Mouse (Mus musculus) limb, embryonic 11.5 days (tissue): Measurements from ENCODE around the gene Tlk1. TPM values are rescaled to one million over a fixed set of nuclear protein-coding genes. Genes with fewer than 3 reads are reported as not detected.

Experiments
- ATAC-seq: fragments of 200-750 bp; cut with Nextera tagmentation; 2 replicates; pipeline ENCODE4 v1.8.0; 2017; ENCODE audit warnings: low read depth; ENCODE audit not compliant: insufficient number of reproducible peaks, low FRiP score, low TSS enrichment
- DNase-seq: peaks from one replicate; pipeline ENCODE4 v3.0.0-alpha.2; 2015; ENCODE audit warnings: low spot score
- H3K27ac ChIP-seq: fragments of 300-500 bp; sonication (generic); replicated peaks from 2 replicates; pipeline ENCODE4 v1.5.1; 2014; ENCODE audit warnings: low read depth, mild to moderate bottlenecking, low read length
- H3K27me3 ChIP-seq: fragments of 300-500 bp; sonication (generic); 2 replicates; pipeline ENCODE4 v1.6.1; 2014; ENCODE audit warnings: mild to moderate bottlenecking, low read length, mixed read lengths; ENCODE audit not compliant: control insufficient read depth, insufficient read depth
- H3K36me3 ChIP-seq: fragments of 300-500 bp; sonication (generic); 2 replicates; pipeline ENCODE4 v1.6.1; 2014; ENCODE audit warnings: mild to moderate bottlenecking, low read length, moderate library complexity, mixed read lengths; ENCODE audit not compliant: control insufficient read depth, insufficient read depth
- H3K4me1 ChIP-seq: fragments of 300-500 bp; sonication (generic); 2 replicates; pipeline ENCODE4 v1.6.1; 2014; ENCODE audit warnings: low read length, mixed read lengths; ENCODE audit not compliant: control insufficient read depth, insufficient read depth
- H3K4me2 ChIP-seq: fragments of 300-500 bp; sonication (generic); 2 replicates; pipeline ENCODE4 v1.6.1; 2014; ENCODE audit warnings: low read depth, mild to moderate bottlenecking, moderate library complexity; ENCODE audit not compliant: severe bottlenecking
- H3K4me3 ChIP-seq: fragments of 300-500 bp; sonication (generic); 2 replicates; pipeline ENCODE4 v1.5.1; 2014; ENCODE audit warnings: low read depth, low read length
- H3K9ac ChIP-seq: fragments of 300-500 bp; sonication (generic); 2 replicates; pipeline ENCODE4 v1.6.1; 2014; ENCODE audit warnings: mild to moderate bottlenecking, low read length
- H3K9me3 ChIP-seq: fragments of 300-500 bp; sonication (generic); 2 replicates; pipeline ENCODE4 v1.6.1; 2016; ENCODE audit warnings: low read length; ENCODE audit not compliant: control insufficient read depth
- WGBS: fragments of 180-500 bp; shearing (Covaris S2); extraction: QIAGEN DNeasy Blood & Tissue Kit; methylation state at CpG from one replicate; pipeline ENCODE4 v1.1.7; 2014; 5-methylcytosine and 5-hydroxymethylcytosine counted together
- polyA plus RNA-seq: library from polyadenylated mRNA; unstranded; fragments of >200 nt; fragmentation: Nextera tagmentation; extraction: Ambion mirVana; gene quantifications from 2 replicates; pipeline ENCODE4 v1.2.1, GENCODE M21; 2014

The Tlk1 gene
- polyA plus RNA-seq, 1 experiment from 2014 or later = 40.4 TPM

- no peaks in the 10 kb centered on the region for H3K9me3 ChIP-seq
- DNase-seq = no peak
- 96% methylated on average over 21 of the region's 21 CpGs for WGBS
- no peak overlapping the region for H3K9ac ChIP-seq
- H3K27me3 ChIP-seq = no peaks in the 10 kb centered on the region
- H3K4me1 ChIP-seq = no peaks in the 10 kb centered on the region
- ATAC-seq = no peak
- no peak overlapping the region for H3K27ac ChIP-seq
- H3K4me2 ChIP-seq = no peak overlapping the region
- H3K36me3 ChIP-seq = peaks cover 28% of the 10 kb centered on the region
- no peak overlapping the region for H3K4me3 ChIP-seq
Measured at GRCm38 (mm10) chr2:70688454-70689078, 137.0 kb downstream of the Tlk1 start.

GRCm38 (mm10) chr2:70682324-70682723 lies 143.2 kb downstream of the Tlk1 start:
- 63% methylated on average over 2 of the region's 2 CpGs for WGBS
- no peak for DNase-seq
- no peak overlapping the region for H3K4me2 ChIP-seq
- no peak for ATAC-seq
- no peak overlapping the region for H3K9ac ChIP-seq
- no peaks in the 10 kb centered on the region for H3K4me1 ChIP-seq
- H3K27ac ChIP-seq = no peak overlapping the region
- H3K9me3 ChIP-seq = no peaks in the 10 kb centered on the region
- peaks cover 12% of the 10 kb centered on the region for H3K36me3 ChIP-seq
- no peak overlapping the region for H3K4me3 ChIP-seq
- H3K27me3 ChIP-seq = no peaks in the 10 kb centered on the region

GRCm38 (mm10) chr2:70673445-70674126 lies 151.9 kb downstream of the Tlk1 start:
- Histone ChIP-seq H3K27ac (no peak overlapping the region), H3K4me1 (no peaks in the 10 kb centered on the region), H3K9ac (no peak overlapping the region), H3K27me3 (no peaks in the 10 kb centered on the region), H3K36me3 (peaks cover under 1% of the 10 kb centered on the region; the same call in 1 of the 2 replicates), H3K9me3 (no peaks in the 10 kb centered on the region), H3K4me3 (no peak overlapping the region), H3K4me2 (no peak overlapping the region)
- WGBS = 92% methylated on average over 7 of the region's 7 CpGs
- ATAC-seq = no peak
- no peak for DNase-seq

GRCm38 (mm10) chr2:70672476-70672875 lies 153.1 kb downstream of the Tlk1 start:
- 86% methylated on average over 2 of the region's 2 CpGs for WGBS
- H3K27ac ChIP-seq = no peak overlapping the region
- no peak overlapping the region for H3K9ac ChIP-seq
- ATAC-seq (no peak), DNase-seq (no peak)
- no peak overlapping the region for H3K4me3 ChIP-seq
- no peaks in the 10 kb centered on the region for H3K4me1 ChIP-seq
- H3K36me3 ChIP-seq = no peaks in the 10 kb centered on the region
- H3K9me3 ChIP-seq = no peaks in the 10 kb centered on the region
- no peaks in the 10 kb centered on the region for H3K27me3 ChIP-seq
- no peak overlapping the region for H3K4me2 ChIP-seq

DNA sequence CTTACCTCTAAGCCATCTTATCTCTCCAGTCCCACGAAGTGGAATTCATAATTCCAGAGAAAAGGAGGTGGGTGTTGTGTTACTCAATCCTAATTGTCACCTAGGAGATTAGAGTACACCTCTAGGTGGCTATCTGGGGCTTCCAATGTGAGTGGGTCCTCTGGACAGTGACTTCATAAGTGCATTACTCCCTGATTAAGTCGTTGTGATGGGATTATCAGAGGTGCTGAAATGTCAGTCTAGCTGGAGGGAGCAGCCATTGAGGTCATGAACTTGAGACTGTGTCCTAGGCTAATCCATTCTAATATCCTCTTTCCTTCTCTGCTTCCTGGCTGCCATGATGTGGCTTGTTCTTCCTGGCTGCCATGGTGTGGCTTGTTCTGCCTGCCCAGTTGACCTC lies 155.6 kb downstream of the Tlk1 start:
- H3K4me3 ChIP-seq = no peak overlapping the region
- H3K36me3 ChIP-seq = no peaks in the 10 kb centered on the region
- WGBS = 76% methylated on average over 2 of the region's 2 CpGs

DNA sequence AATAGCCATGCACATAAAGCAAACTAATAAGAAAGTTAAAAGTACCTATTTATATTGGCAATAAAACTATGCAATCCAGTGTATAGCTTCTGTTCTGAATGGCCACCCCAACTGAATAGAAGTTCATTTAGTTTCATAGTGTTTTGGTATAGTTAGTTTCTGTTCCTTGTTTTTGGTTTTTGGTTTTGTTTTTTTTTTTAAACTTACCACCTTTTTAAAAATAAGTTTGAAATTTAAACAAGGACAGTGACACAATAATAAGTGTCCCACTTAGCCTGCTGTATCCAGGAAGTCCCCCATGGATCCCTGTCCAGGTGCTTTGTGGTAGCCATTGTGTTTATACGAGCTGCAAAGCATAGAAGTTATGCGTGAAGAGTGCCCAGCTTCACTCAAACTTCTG lies 156.3 kb downstream of the Tlk1 start:
- 87% methylated on average over 2 of the region's 2 CpGs for WGBS
- ATAC-seq = no peak
- no peaks in the 10 kb centered on the region for H3K9me3 ChIP-seq

More for the DNA sequence above, 155.6 kb downstream of the Tlk1 start:
- no peaks in the 10 kb centered on the region for H3K4me1 ChIP-seq
- H3K4me2 ChIP-seq = no peak overlapping the region
- no peaks in the 10 kb centered on the region for H3K27me3 ChIP-seq
- DNase-seq = no peak
- ATAC-seq = no peak
- no peak overlapping the region for H3K9ac ChIP-seq
- no peak overlapping the region for H3K27ac ChIP-seq
- H3K9me3 ChIP-seq = no peaks in the 10 kb centered on the region

GRCm38 (mm10) chr2:70667016-70667415 lies 158.5 kb downstream of the Tlk1 start:
- Histone ChIP-seq H3K27ac (no peak overlapping the region), H3K4me1 (no peaks in the 10 kb centered on the region), H3K4me2 (no peak overlapping the region), H3K9ac (no peak overlapping the region), H3K9me3 (no peaks in the 10 kb centered on the region), H3K36me3 (no peaks in the 10 kb centered on the region), H3K4me3 (no peak overlapping the region), H3K27me3 (no peaks in the 10 kb centered on the region)
- WGBS = 94% methylated on average over 7 of the region's 7 CpGs
- no peak for ATAC-seq
- DNase-seq = no peak

More for the DNA sequence above, 156.3 kb downstream of the Tlk1 start:
- H3K27ac ChIP-seq = no peak overlapping the region
- no peak overlapping the region for H3K4me2 ChIP-seq
- H3K4me3 ChIP-seq = no peak overlapping the region
- DNase-seq = no peak
- no peaks in the 10 kb centered on the region for H3K27me3 ChIP-seq
- H3K36me3 ChIP-seq = no peaks in the 10 kb centered on the region
- H3K9ac ChIP-seq = no peak overlapping the region
- no peaks in the 10 kb centered on the region for H3K4me1 ChIP-seq

GRCm38 (mm10) chr2:70663764-70664163 lies 161.8 kb downstream of the Tlk1 start:
- no peak for DNase-seq
- H3K27ac ChIP-seq = no peak overlapping the region
- no peak overlapping the region for H3K9ac ChIP-seq
- no peak for ATAC-seq
- H3K4me1 ChIP-seq = no peaks in the 10 kb centered on the region
- H3K9me3 ChIP-seq = no peaks in the 10 kb centered on the region
- H3K36me3 ChIP-seq = no peaks in the 10 kb centered on the region
- 88% methylated on average over 5 of the region's 5 CpGs for WGBS
- no peaks in the 10 kb centered on the region for H3K27me3 ChIP-seq
- H3K4me3 ChIP-seq = no peak overlapping the region
- H3K4me2 ChIP-seq = no peak overlapping the region
